Mouse (Mus musculus) monocyte, adult 2 months (primary cell): ENCODE results near the gene Ccdc28a.
A peak's percentile ranks its signal among the peaks of the same experiment; 100 is the strongest.

ENCODE experiments used
- DNase-seq, 2 experiments: peaks; one replicate each; pipeline ENCODE4 v3.0.0; 2022; ENCODE audit warnings: low spot score in 2 of 2, low read depth in 1 of 2

The Ccdc28a gene

GRCm38 (mm10) chr10:18234560-18235401, at the start of gene Ccdc28a:
Gene Ccdc28a (minus strand): TSS chr10:18234998.
- DNase-seq = peak; percentile 88 to 96

- DNase-seq = no peak
Measured at GRCm38 (mm10) chr10:18283991-18284390, 49.2 kb upstream of the Ccdc28a start.

GRCm38 (mm10) chr10:18276090-18276734, 41.4 kb upstream of the Ccdc28a start:
- no peak for DNase-seq

- no peak for DNase-seq
Measured at GRCm38 (mm10) chr10:18251345-18251744, 16.5 kb upstream of the Ccdc28a start.

- no peak for DNase-seq
Measured at GRCm38 (mm10) chr10:18243614-18244013, 8.8 kb upstream of the Ccdc28a start.

GRCm38 (mm10) chr10:18237191-18237590, 2.4 kb upstream of the Ccdc28a start:
- peak; percentile 19 to 43 for DNase-seq

GRCm38 (mm10) chr10:18236328-18236927, 1.6 kb upstream of the Ccdc28a start:
- no peak for DNase-seq

GRCm38 (mm10) chr10:18235402-18235747, 577 bp upstream of the Ccdc28a start:
- DNase-seq = no peak

- no peak for DNase-seq
Measured at GRCm38 (mm10) chr10:18233891-18234290, 907 bp downstream of the Ccdc28a start.

GRCm38 (mm10) chr10:18224386-18224785, 10.4 kb downstream of the Ccdc28a start:
- DNase-seq = no peak

GRCm38 (mm10) chr10:18219351-18219750, 15.4 kb downstream of the Ccdc28a start:
- no peak for DNase-seq

- DNase-seq = no peak
Measured at GRCm38 (mm10) chr10:18214124-18214523, 20.7 kb downstream of the Ccdc28a start.

GRCm38 (mm10) chr10:18213373-18213772, 21.4 kb downstream of the Ccdc28a start:
- no peak for DNase-seq

- DNase-seq = no peak
Measured at GRCm38 (mm10) chr10:18210726-18211125, 24.1 kb downstream of the Ccdc28a start, which contains the start of gene Ect2l. Gene Ect2l (minus strand): TSS chr10:18210890.

GRCm38 (mm10) chr10:18210119-18210518, 24.7 kb downstream of the Ccdc28a start:
- DNase-seq = no peak

- no peak for DNase-seq
Measured at GRCm38 (mm10) chr10:18204067-18204466, 30.7 kb downstream of the Ccdc28a start.

- DNase-seq = no peak
Measured at GRCm38 (mm10) chr10:18202401-18202800, 32.4 kb downstream of the Ccdc28a start.

- no peak for DNase-seq
Measured at GRCm38 (mm10) chr10:18200656-18201055, 34.1 kb downstream of the Ccdc28a start.

GRCm38 (mm10) chr10:18199919-18200318, 34.9 kb downstream of the Ccdc28a start:
- no peak for DNase-seq

- no peak for DNase-seq
Measured at GRCm38 (mm10) chr10:18198286-18199015, 36.3 kb downstream of the Ccdc28a start.
